Mouse (Mus musculus): ENCODE results near the gene Bcl11a. TPM values are rescaled to one million over a fixed set of nuclear protein-coding genes. Genes with fewer than 3 reads are reported as not detected.

Gene Bcl11a
- polyA plus RNA-seq, 1 experiment = 1.3 TPM

DNA sequence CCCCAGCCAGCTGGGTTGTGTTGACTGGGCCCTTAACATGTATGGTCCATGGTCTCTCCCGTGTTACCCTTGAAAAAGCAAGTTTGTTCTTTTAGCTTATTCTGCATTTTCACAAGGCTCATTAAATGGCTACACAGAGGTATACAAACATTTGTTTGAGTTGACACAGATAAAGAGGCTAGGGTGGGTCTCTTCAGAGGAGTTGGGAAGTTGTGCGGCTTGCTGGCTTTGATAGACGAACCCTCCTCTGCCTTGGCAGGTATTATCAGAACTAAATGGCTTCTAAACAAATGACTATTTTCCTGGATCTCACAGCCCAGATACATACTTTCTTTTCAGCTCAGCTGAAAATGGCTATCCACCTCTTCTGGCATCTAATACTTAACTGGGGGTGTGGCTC, 70.7 kb downstream of the Bcl11a start:
- no peak for DNase-seq (ENCODE audit: low spot score)

DNA sequence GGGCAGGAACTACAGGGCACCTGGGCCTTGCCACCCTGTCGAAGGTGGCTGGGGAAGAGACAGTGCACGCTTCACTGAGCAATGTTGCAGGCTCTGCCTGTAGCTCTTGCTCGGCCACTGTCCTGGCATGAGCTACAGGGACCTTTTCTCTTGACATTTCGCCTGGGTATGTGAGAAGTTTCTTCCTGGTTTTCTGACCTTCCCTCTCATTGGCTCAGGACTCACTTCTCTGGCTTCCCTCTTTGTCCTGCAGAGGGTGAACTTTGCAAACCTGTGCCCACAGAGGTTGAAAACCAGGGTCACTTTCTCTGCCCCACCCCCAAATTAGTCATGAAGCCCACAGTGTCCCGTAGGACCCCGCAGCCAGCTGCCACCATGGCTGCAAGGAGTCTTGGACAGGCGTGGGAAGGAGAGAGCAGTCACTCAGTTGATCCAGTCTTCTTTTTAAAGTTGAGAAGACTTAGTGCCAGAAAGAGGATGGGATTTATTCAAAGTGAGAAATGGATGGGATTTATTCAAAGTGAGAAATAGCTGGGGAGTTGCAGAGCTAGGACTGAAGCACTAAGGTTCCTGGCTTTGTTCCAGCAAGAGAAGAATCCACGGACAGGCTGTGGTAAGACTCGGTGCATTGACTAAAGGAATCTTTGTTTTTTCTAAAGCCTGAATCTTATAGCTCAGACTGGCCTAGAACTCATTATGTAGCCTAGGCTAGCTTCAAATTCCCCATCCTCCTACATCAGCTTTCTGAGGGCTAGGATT, 71.8 kb downstream of the Bcl11a start:
- peak; percentile 4 for DNase-seq (ENCODE audit: low spot score)

GRCm38 (mm10) chr11:24152076-24152784, 74.4 kb downstream of the Bcl11a start:
- no peak for DNase-seq (ENCODE audit: low spot score)

DNA sequence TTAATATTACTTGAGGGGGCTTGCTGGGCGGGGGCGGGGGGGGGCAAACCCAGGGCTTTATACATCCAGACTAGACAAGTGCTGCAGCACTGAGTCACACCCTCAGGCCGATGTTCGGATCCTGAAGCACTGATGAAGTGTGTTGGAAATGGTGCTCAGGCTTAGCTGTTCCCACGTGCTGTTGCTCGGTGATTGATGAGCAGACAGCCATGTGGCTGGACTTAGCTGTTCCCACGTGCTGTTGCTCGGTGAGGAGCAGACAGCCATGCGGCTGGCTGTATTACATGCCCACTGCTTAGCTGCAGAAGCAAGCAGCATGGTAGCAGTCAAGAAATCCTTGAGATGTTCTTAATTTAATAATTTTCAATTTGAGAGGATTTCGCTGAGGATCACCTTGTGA, 75.2 kb downstream of the Bcl11a start:
- no peak for DNase-seq (ENCODE audit: low spot score)

DNA sequence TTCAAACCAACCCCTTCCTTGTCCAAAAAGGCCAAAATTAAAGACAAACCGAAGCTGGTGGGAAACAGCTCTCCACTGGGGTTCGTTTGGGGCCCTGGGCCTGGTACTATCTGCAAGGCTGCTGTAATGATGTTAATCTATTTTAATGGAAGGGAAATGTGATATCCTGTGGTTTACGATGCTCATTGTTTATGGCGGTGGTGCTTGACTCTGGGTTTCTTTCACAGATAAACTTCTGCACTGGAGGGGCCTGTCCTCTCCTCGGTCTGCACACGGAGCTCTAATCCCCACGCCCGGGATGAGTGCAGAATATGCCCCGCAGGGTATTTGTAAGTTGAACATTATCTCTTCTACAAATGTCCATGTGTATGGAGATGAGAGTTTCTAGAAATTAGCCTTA, 80.2 kb downstream of the Bcl11a start:
- DNase-seq (ENCODE audit: low spot score) = no peak

DNA sequence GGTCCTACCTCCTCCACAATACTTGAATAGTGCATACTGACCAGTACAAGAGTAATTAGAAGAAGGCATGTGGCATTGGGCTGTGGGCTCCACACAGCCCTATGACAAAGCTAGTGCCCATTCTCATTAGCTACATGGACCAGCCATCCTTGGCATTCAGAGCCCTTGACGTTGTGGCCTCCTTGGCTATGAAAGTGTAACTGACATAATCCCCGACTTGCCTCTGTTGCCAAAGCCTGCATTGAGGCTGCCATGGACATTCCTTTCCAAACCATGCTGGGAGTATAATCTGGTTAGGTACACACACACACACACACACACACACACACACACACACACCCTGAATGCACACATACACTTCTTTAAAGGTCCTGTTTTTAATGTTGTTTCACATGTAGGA, 81.8 kb downstream of the Bcl11a start:
- DNase-seq (ENCODE audit: low spot score) = no peak

- no peak for DNase-seq (ENCODE audit: low spot score)
Observed at GRCm38 (mm10) chr11:24161458-24161857, 83.6 kb downstream of the Bcl11a start.

DNA sequence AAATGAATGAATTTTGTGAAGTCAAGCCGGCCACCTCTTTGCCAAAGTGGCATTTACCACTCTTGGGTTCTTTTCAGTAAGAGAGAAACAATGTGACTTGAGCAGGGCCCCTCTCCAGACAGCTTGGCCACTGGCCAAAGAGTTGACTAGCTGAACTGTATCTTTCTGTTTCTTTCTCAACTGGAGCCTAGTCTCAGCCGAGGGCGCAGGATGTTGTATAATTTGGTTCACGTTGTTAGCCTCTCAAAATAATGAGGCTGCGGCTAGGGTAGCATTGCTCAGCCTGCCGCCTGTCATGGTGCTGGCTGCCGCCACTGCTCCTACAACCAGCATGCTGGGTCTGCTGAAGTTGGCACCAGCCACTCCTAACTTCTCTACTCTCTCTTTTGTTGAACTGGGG, 84.2 kb downstream of the Bcl11a start:
- no peak for DNase-seq (ENCODE audit: low spot score)

- no peak for DNase-seq (ENCODE audit: low spot score)
Observed at GRCm38 (mm10) chr11:24163072-24163471, 85.2 kb downstream of the Bcl11a start.

DNA sequence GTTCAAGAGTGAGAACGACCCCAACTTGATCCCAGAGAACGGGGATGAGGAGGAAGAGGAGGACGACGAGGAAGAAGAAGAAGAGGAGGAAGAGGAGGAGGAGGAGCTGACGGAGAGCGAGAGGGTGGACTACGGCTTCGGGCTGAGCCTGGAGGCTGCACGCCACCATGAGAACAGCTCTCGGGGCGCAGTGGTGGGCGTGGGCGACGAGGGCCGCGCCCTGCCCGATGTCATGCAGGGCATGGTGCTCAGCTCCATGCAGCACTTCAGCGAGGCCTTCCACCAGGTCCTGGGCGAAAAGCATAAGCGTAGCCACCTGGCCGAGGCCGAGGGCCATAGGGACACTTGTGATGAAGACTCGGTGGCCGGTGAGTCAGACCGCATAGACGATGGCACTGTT, 86.2 kb downstream of the Bcl11a start:
- no peak for DNase-seq (ENCODE audit: low spot score)

- no peak for DNase-seq (ENCODE audit: low spot score)
Observed at GRCm38 (mm10) chr11:24171675-24172285, 93.9 kb downstream of the Bcl11a start.

- DNase-seq (ENCODE audit: low spot score) = no peak
Observed at GRCm38 (mm10) chr11:24172585-24172984, 94.7 kb downstream of the Bcl11a start.

DNA sequence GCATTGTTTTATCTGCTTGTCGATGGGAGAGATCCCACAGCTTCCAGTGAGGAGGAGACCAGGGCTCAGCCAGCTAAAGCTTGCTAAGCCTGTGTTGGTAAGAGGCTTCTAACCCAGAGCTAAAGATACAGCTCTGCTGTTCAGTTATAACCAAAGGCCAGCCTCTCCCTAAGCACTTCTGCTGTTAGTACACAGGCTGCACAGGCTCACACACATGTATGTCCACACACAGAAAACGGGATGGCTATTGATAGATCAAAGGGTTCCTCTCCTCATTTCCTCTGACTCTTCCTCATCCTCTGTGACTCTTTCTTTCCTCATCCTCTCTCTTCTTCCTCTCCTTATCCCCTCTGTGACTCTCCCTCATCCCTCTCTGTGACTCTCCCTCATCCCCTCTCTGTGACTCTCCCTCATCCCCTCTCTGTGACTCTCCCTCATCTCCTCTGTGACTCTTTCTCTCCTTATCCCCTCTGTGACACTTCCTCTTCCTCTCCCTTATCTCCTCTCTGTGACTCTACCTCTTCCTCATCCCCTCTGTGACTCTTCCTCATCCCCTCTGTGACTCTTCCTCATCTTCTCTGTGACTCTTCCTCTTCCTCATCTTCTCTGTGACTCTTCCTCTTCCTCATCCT, 96.4 kb downstream of the Bcl11a start:
- DNase-seq (ENCODE audit: low spot score) = no peak

DNA sequence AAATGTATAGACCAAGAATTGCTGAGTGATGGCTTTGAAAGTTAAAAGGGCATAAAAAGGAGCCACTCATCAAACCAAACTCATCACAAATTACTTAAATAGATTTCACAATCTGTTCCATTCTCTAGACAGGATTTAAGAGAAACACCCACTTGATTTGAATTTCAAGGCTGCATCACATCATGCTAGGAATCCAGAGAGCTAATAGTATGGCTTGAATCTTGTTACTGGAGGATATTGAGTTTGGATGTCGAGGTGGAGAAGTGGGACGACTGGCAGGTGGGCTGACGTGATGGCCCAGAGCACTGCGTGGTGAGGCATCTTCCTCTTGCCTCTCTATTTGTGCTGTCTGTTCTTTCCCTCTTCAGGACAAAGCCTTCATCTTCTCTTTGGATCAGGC, 99.6 kb downstream of the Bcl11a start:
- no peak for DNase-seq (ENCODE audit: low spot score)

DNA sequence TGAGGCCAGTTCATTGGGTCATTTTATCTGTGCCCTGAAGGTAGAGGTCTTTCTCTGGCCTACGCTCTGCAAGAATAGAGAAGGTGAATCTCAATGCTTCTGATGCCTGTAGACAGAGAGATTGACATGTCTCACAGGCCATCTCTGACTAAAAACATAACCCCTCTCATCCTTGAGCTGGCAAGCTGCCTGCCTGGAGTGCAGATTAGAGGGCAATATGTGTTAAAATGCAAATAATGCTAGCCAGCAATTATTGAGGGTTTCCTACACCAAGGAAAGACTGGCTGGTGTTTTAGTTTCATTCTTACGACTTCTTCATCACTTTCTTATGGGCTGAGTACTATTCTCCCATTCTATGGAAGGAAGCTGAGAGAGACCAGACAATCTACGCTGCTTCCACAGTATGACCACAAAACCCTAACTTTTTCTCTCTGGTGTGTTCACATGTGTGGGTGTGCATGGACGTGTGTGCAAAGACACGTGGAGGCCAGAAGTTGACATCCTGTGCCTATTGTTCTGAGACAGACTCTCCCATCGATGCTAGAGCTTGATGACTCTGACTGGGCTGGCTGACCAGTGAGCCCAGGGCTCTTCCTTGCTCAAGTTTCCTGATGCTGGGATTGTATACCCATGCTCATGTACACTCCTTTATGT, 101.1 kb downstream of the Bcl11a start:
- DNase-seq (ENCODE audit: low spot score) = no peak

GRCm38 (mm10) chr11:24180040-24180439, 102.2 kb downstream of the Bcl11a start:
- DNase-seq (ENCODE audit: low spot score) = no peak

DNA sequence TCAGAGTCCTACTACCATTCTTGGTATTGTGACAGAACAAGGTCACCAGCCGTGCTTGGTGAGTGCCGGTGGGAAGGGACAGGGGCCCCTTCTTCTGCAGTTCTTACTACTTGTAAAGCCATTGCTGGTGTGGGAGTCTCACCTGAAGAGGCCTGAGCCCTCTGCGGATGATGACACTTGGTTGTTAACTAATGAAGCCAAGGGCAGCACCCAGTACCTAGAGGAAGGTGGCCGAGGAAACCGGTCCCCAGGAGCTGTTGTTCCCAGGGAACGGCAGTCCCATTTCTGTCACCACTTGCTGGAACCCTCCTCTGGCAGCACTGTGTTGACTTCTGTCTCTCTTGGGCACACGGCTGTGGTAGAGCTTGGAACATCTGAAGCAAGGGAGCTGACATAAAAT, 105.6 kb downstream of the Bcl11a start:
- no peak for DNase-seq (ENCODE audit: low spot score)

GRCm38 (mm10) chr11:24184932-24185331, 107.1 kb downstream of the Bcl11a start:
- no peak for DNase-seq (ENCODE audit: low spot score)

GRCm38 (mm10) chr11:24190411-24190810, 112.6 kb downstream of the Bcl11a start:
- DNase-seq (ENCODE audit: low spot score) = no peak

GRCm38 (mm10) chr11:24196460-24197190, 118.8 kb downstream of the Bcl11a start:
- no peak for DNase-seq (ENCODE audit: low spot score)

DNA sequence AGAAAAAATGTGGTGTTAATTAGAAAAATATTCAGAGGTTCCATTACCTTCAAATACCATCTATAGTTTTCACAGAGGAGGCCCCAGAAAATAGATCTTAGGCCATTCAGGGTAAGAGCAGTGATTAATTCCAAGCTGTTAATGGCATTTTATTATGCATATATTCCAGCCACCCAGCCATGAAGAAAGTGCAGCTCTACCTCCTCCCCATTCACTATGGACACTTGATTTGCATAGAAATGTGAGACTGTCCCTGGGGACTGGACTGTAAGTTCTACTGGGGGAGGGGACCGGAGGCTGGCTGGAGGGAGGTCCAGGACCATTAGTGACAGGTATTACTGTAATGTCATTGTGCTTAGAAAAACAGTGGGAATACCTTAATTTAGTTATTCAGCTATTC, 119.6 kb downstream of the Bcl11a start:
- no peak for DNase-seq (ENCODE audit: low spot score)

Data from urinary bladder, adult 2 months (tissue).